ENCODE assay signal across 7 mouse cellular contexts in genomic region chr9:106147851-106148431, GRCm38 (mm10). TPM values are rescaled to one million over a fixed set of nuclear protein-coding genes. Genes with fewer than 3 reads are reported as not detected.
DNase-seq lines count a peak whose midpoint lies in the region; ATAC-seq and TF ChIP-seq lines count a peak whose summit lies in the region.

No protein-coding gene starts in this region.

- H3K36me3 ChIP-seq in lung, embryonic 16.5 days (ENCODE audit: control insufficient read depth, insufficient read depth, low read length), result no peaks in the 10 kb centered on the region
- H3K36me3 ChIP-seq in hindbrain, embryonic 10.5 days, result peaks cover 20% of the 10 kb centered on the region

- no peak for TF ChIP-seq POLR2A in cerebellum, adult 2 months (IDR thresholded peaks at IDR 0.05; ENCODE audit: borderline replicate concordance, insufficient read depth, low read length)

- H3K9ac ChIP-seq in lung, embryonic 16.5 days (ENCODE audit: low read length), result no peak overlapping the region

- no peak for DNase-seq in lung, postnatal 10 days
- peak; percentile 50 for DNase-seq in hindbrain, embryonic 10.5 days (ENCODE audit: low spot score)
- no peak for DNase-seq in MN1 (ENCODE audit: low spot score)
- no peak for DNase-seq in cerebellum, adult 2 months
- no peak for DNase-seq in cerebellum, postnatal 36 days

- peak overlapping the region; percentile 29 for H3K4me3 ChIP-seq in lung, embryonic 16.5 days (ENCODE audit: low read length)
- H3K4me3 ChIP-seq in hindbrain, embryonic 10.5 days, result peak overlapping the region; percentile 68
- no peak overlapping the region for H3K4me3 ChIP-seq in cerebellum, adult 2 months (replicated peaks; ENCODE audit: insufficient read depth, low read depth, low read length)

- H3K4me2 ChIP-seq in lung, embryonic 16.5 days (ENCODE audit: low read depth, low read length), result peak overlapping the region; percentile 49

- WGBS in lung, embryonic 16.5 days, result 2% methylated on average over 10 of the region's 10 CpGs
- WGBS in hindbrain, embryonic 10.5 days, result 4% methylated on average over 10 of the region's 10 CpGs
- 43% methylated on average over 10 of the region's 10 CpGs for WGBS in cerebellum, adult 2 months

- TF ChIP-seq CTCF in cerebellum, adult 2 months (IDR thresholded peaks at IDR 0.05; ENCODE audit: borderline replicate concordance, insufficient read depth, low read depth, low read length), result no peak

- ATAC-seq in lung, embryonic 16.5 days (ENCODE audit: low read depth), result peak; percentile 16; the same call in 1 of the 2 replicates
- ATAC-seq in megakaryocyte, adult 5-6 weeks (ENCODE audit: poor library complexity, severe bottlenecking), result peak; percentile 34

- H3K27ac ChIP-seq in lung, embryonic 16.5 days (ENCODE audit: low read length), result no peak overlapping the region
- H3K27ac ChIP-seq in hindbrain, embryonic 10.5 days, result peak overlapping the region; percentile 97
- H3K27ac ChIP-seq in cerebellum, adult 2 months (ENCODE audit: insufficient read depth, low read length), result no peak overlapping the region

- 0 out of 2 replicates have a peak, but pooled peaks cover 2% of the 10 kb centered on the region for H3K4me1 ChIP-seq in lung, embryonic 16.5 days (replicated peaks; ENCODE audit: control insufficient read depth, insufficient read depth, low read length)
- peaks cover 38% of the 10 kb centered on the region for H3K4me1 ChIP-seq in hindbrain, embryonic 10.5 days (replicated peaks)
- H3K4me1 ChIP-seq in cerebellum, adult 2 months (ENCODE audit: control insufficient read depth, insufficient read depth, low read length), result peaks cover 3% of the 10 kb centered on the region; the same call in 1 of the 2 replicates

- H3K27me3 ChIP-seq in lung, embryonic 16.5 days (ENCODE audit: control insufficient read depth, insufficient read depth, low read depth, low read length), result peaks cover 37% of the 10 kb centered on the region
- peaks cover 40% of the 10 kb centered on the region for H3K27me3 ChIP-seq in hindbrain, embryonic 10.5 days (ENCODE audit: insufficient read depth, poor library complexity, severe bottlenecking)
- no peaks in the 10 kb centered on the region for H3K27me3 ChIP-seq in cerebellum, adult 2 months (ENCODE audit: control insufficient read depth, insufficient read depth, low read length)

- no peaks in the 10 kb centered on the region for H3K9me3 ChIP-seq in lung, embryonic 16.5 days (ENCODE audit: control insufficient read depth, low read length)
- H3K9me3 ChIP-seq in hindbrain, embryonic 10.5 days, result no peaks in the 10 kb centered on the region

RNA-seq across cellular contexts. Expression of gene Glyctk, which starts 10.0 kb away (rescaled TPM):
- 1.4 and 1.9 TPM in 2 replicates for polyA plus RNA-seq in lung, embryonic 16.5 days (2015; fragmentation: Nextera tagmentation; extraction: Ambion mirVana)
- polyA plus RNA-seq in hindbrain, embryonic 10.5 days (2016; fragmentation: Nextera tagmentation; extraction: Ambion mirVana), result 2.9 and 4.5 TPM in 2 replicates
- total RNA-seq in megakaryocyte, adult 5-6 weeks (2015), result 0.11 and 0.89 TPM in 2 replicates
- 0.88 and 1.8 TPM in 2 replicates for total RNA-seq in megakaryocyte, adult 5-6 weeks (2017)
- polyA plus RNA-seq in cerebellum, adult 2 months (2012; rRNA removed), result 1.7 and 2.2 TPM in 2 replicates

RNA-seq across cellular contexts. Expression of gene Wdr82, which starts 22.8 kb away (rescaled TPM):
- 16.3 and 17.5 TPM in 2 replicates for polyA plus RNA-seq in lung, embryonic 16.5 days (2015; fragmentation: Nextera tagmentation; extraction: Ambion mirVana)
- polyA plus RNA-seq in hindbrain, embryonic 10.5 days (2016; fragmentation: Nextera tagmentation; extraction: Ambion mirVana), result 25.8 and 29.9 TPM in 2 replicates
- total RNA-seq in megakaryocyte, adult 5-6 weeks (2015), result 41.5 and 49.1 TPM in 2 replicates
- 49.8 and 61.9 TPM in 2 replicates for total RNA-seq in megakaryocyte, adult 5-6 weeks (2017)
- 137 and 140 TPM in 2 replicates for polyA plus RNA-seq in cerebellum, adult 2 months (2012; rRNA removed)

RNA-seq across cellular contexts. Expression of gene Col6a4, which starts 51.4 kb away (rescaled TPM):
- 2.0 and 2.4 TPM in 2 replicates for polyA plus RNA-seq in lung, embryonic 16.5 days (2015; fragmentation: Nextera tagmentation; extraction: Ambion mirVana)
- polyA plus RNA-seq in hindbrain, embryonic 10.5 days (2016; fragmentation: Nextera tagmentation; extraction: Ambion mirVana), result 0.10 and 0.26 TPM in 2 replicates
- total RNA-seq in megakaryocyte, adult 5-6 weeks (2015), result not detected in 2 replicates
- total RNA-seq in megakaryocyte, adult 5-6 weeks (2017), result not detected in 2 replicates
- polyA plus RNA-seq in cerebellum, adult 2 months (2012; rRNA removed), result 0.30 and 1.1 TPM in 2 replicates

RNA-seq across cellular contexts. Expression of gene Ppm1m, which starts 51.6 kb away (rescaled TPM):
- polyA plus RNA-seq in lung, embryonic 16.5 days (2015; fragmentation: Nextera tagmentation; extraction: Ambion mirVana), result 53.1 and 56.7 TPM in 2 replicates
- polyA plus RNA-seq in hindbrain, embryonic 10.5 days (2016; fragmentation: Nextera tagmentation; extraction: Ambion mirVana), result 47.3 and 48.6 TPM in 2 replicates
- 42.3 and 52.2 TPM in 2 replicates for total RNA-seq in megakaryocyte, adult 5-6 weeks (2015)
- total RNA-seq in megakaryocyte, adult 5-6 weeks (2017), result 46.4 and 49.6 TPM in 2 replicates
- polyA plus RNA-seq in cerebellum, adult 2 months (2012; rRNA removed), result 36.0 and 38.9 TPM in 2 replicates

RNA-seq across cellular contexts. Expression of gene Twf2, which starts 55.0 kb away (rescaled TPM):
- 69.8 and 69.9 TPM in 2 replicates for polyA plus RNA-seq in lung, embryonic 16.5 days (2015; fragmentation: Nextera tagmentation; extraction: Ambion mirVana)
- polyA plus RNA-seq in hindbrain, embryonic 10.5 days (2016; fragmentation: Nextera tagmentation; extraction: Ambion mirVana), result 65.9 and 71.3 TPM in 2 replicates
- 76.8 and 79.8 TPM in 2 replicates for total RNA-seq in megakaryocyte, adult 5-6 weeks (2015)
- total RNA-seq in megakaryocyte, adult 5-6 weeks (2017), result 109 and 110 TPM in 2 replicates
- polyA plus RNA-seq in cerebellum, adult 2 months (2012; rRNA removed), result 54.7 and 59.1 TPM in 2 replicates
